In the genomic region with DNA sequence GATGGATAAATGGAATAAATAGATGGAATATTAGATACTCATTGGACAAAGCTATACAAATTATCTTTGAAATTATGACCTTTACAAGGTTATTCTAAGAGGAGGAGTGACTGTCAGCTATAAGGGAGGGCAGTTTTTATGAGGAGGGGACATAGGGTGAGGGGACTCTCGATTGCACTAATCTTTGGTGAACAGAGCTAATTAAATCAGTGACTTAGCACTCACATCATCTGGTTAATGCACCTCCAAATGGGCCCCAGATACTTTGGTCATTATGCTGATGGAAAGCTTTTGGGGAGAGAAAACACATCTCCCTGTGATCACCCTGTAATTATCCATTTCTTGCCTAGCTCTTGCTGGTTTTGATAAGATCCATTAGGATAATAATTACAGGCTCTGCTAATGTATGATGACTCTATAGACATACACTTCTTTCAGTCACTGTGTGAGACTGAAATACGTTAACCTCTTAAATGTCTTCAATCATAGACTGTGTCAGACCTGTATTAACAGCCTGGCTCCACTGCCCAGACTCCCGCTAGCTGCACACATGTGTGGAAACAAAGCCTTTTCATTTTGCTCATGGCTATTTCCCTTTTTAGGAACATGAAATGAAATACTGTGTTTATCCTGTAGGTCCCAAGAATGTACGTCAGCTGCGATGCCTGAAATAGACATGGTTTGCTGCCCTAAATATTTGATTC, we compare ENCODE assay signal across 15 mouse cellular contexts.
DNase-seq lines count a peak whose midpoint lies in the region; ATAC-seq and TF ChIP-seq lines count a peak whose summit lies in the region.
"Had no signal": no experiment of that assay in that cellular context is flagged by ENCODE, and none has a peak within 500 bp of the region (broad histone marks: within the 10 kb centered on the region; RNA-seq: fewer than 3 reads in every experiment).

No protein-coding gene starts in this region.

- no peak for TF ChIP-seq CTCF in hindbrain, postnatal 0 days (IDR thresholded peaks at IDR 0.05; ENCODE audit: low read depth)
- no peak for TF ChIP-seq CTCF in embryonic fibroblast, embryonic 13.5 days (IDR thresholded peaks at IDR 0.05; ENCODE audit: borderline replicate concordance, insufficient read depth, low read length)

- no peak overlapping the region for H3K4me2 ChIP-seq in hindbrain, embryonic 15.5 days
- H3K4me2 ChIP-seq in hindbrain, postnatal 0 days (ENCODE audit: low read depth, low read length): no peak overlapping the region
- H3K4me2 ChIP-seq in midbrain, embryonic 16.5 days (ENCODE audit: low read length): no peak overlapping the region
- H3K4me2 ChIP-seq: lung, embryonic 15.5 days; midbrain, embryonic 12.5 days had no signal

- H3K4me1 ChIP-seq in hindbrain, embryonic 15.5 days (replicated peaks): 0 out of 2 replicates have a peak, but pooled peaks cover 4% of the 10 kb centered on the region
- no peaks in the 10 kb centered on the region for H3K4me1 ChIP-seq in hindbrain, postnatal 0 days (ENCODE audit: insufficient read depth, low read length)
- peaks cover 5% of the 10 kb centered on the region for H3K4me1 ChIP-seq in embryonic fibroblast, embryonic 13.5 days (ENCODE audit: control insufficient read depth, insufficient read depth, low read length)
- 0 out of 2 replicates have a peak, but pooled peaks cover 2% of the 10 kb centered on the region for H3K4me1 ChIP-seq in midbrain, embryonic 16.5 days (ENCODE audit: control insufficient read depth, insufficient read depth, low read length)
- H3K4me1 ChIP-seq: lung, embryonic 15.5 days had no signal

- no peak overlapping the region for H3K27ac ChIP-seq in hindbrain, embryonic 15.5 days (replicated peaks)
- no peak overlapping the region for H3K27ac ChIP-seq in hindbrain, postnatal 0 days
- peak overlapping the region; percentile 93 for H3K27ac ChIP-seq in embryonic fibroblast, embryonic 13.5 days (ENCODE audit: insufficient read depth, low read length)
- H3K27ac ChIP-seq in midbrain, embryonic 16.5 days (ENCODE audit: low read length): no peak overlapping the region
- H3K27ac ChIP-seq: heart, adult 2 months; lung, embryonic 15.5 days; midbrain, embryonic 12.5 days had no signal

- no peak for TF ChIP-seq POLR2A in embryonic fibroblast, embryonic 13.5 days (IDR thresholded peaks at IDR 0.05; ENCODE audit: low read depth, low read length)

- no peaks in the 10 kb centered on the region for H3K36me3 ChIP-seq in hindbrain, embryonic 15.5 days
- no peaks in the 10 kb centered on the region for H3K36me3 ChIP-seq in hindbrain, postnatal 0 days (ENCODE audit: insufficient read depth, low read length)
- no peaks in the 10 kb centered on the region for H3K36me3 ChIP-seq in midbrain, embryonic 16.5 days (ENCODE audit: control insufficient read depth, insufficient read depth, low read length)
- H3K36me3 ChIP-seq: lung, embryonic 15.5 days; midbrain, embryonic 12.5 days had no signal

- no peak for DNase-seq in hindbrain, postnatal 0 days (ENCODE audit: low spot score)
- DNase-seq in NIH3T3 (ENCODE audit: low read depth) (peak; percentile 80), adipocyte (ENCODE audit: low spot score) (no peak)
- DNase-seq in adrenal gland, postnatal 14 days: no peak
- DNase-seq in kidney, adult 9 months: no peak
- DNase-seq: adrenal gland, adult 8-10 months; heart, adult 2 months; kidney, postnatal 36 days; right cerebral cortex, postnatal 25 days had no signal

- no peaks in the 10 kb centered on the region for H3K27me3 ChIP-seq in hindbrain, embryonic 15.5 days
- H3K27me3 ChIP-seq in hindbrain, postnatal 0 days (ENCODE audit: insufficient read depth, low read length): no peaks in the 10 kb centered on the region
- H3K27me3 ChIP-seq in midbrain, embryonic 16.5 days (ENCODE audit: control insufficient read depth, insufficient read depth, low read depth, low read length): no peaks in the 10 kb centered on the region
- H3K27me3 ChIP-seq: lung, embryonic 15.5 days; midbrain, embryonic 12.5 days had no signal

- no peaks in the 10 kb centered on the region for H3K9me3 ChIP-seq in hindbrain, embryonic 15.5 days
- H3K9me3 ChIP-seq in hindbrain, postnatal 0 days (ENCODE audit: low read length): no peaks in the 10 kb centered on the region
- H3K9me3 ChIP-seq in midbrain, embryonic 16.5 days (replicated peaks; ENCODE audit: control insufficient read depth, low read length, poor library complexity, severe bottlenecking): no peaks in the 10 kb centered on the region
- H3K9me3 ChIP-seq: lung, embryonic 15.5 days; midbrain, embryonic 12.5 days had no signal

- no peak overlapping the region for H3K9ac ChIP-seq in hindbrain, embryonic 15.5 days
- H3K9ac ChIP-seq in hindbrain, postnatal 0 days (replicated peaks; ENCODE audit: low read length): no peak overlapping the region
- no peak overlapping the region for H3K9ac ChIP-seq in midbrain, embryonic 16.5 days (ENCODE audit: low read depth, low read length)
- H3K9ac ChIP-seq: lung, embryonic 15.5 days; midbrain, embryonic 12.5 days had no signal

- peak; percentile 74; the same call in 1 of the 2 replicates for ATAC-seq in hindbrain, embryonic 15.5 days (ENCODE audit: low FRiP score, low read depth)
- no peak for ATAC-seq in hindbrain, postnatal 0 days
- ATAC-seq in midbrain, embryonic 16.5 days: peak; percentile 85; the same call in 1 of the 2 replicates
- ATAC-seq: CD4-positive, CD25-positive, alpha-beta regulatory T cell, adult 4 months had no signal

- 60% methylated on average over 5 of the region's 5 CpGs for WGBS in hindbrain, embryonic 15.5 days
- WGBS in hindbrain, postnatal 0 days: 55% methylated on average over 5 of the region's 5 CpGs
- 55% methylated on average over 5 of the region's 5 CpGs for WGBS in midbrain, embryonic 16.5 days

- H3K4me3 ChIP-seq in hindbrain, embryonic 15.5 days: no peak overlapping the region
- H3K4me3 ChIP-seq in hindbrain, postnatal 0 days (ENCODE audit: low read length): no peak overlapping the region
- H3K4me3 ChIP-seq in embryonic fibroblast, embryonic 13.5 days (ENCODE audit: insufficient read depth, low read length): no peak overlapping the region
- no peak overlapping the region for H3K4me3 ChIP-seq in midbrain, embryonic 16.5 days (ENCODE audit: low read depth, low read length)
- H3K4me3 ChIP-seq: heart, adult 2 months; lung, embryonic 15.5 days; midbrain, embryonic 12.5 days had no signal
